Mouse (Mus musculus) heart, adult 2 months (tissue): ENCODE data around the gene Apoc4.

ENCODE experiments used
- CTCF ChIP-seq: fragments of 200-600 bp; IDR thresholded peaks from 2 replicates; pipeline ENCODE4 v1.8.1; 2022; ENCODE audit warnings: antibody characterized with exemption, mild to moderate bottlenecking, moderate library complexity
- EP300 ChIP-seq: fragments of 200-500 bp; IDR thresholded peaks from 2 replicates; pipeline ENCODE4 v1.6.1; 2011; ENCODE audit warnings: low read depth, low read length, control low read depth; ENCODE audit not compliant: insufficient read depth
- POLR2A ChIP-seq: fragments of 200-500 bp; IDR thresholded peaks from 2 replicates; pipeline ENCODE4 v1.6.1; 2011; ENCODE audit warnings: mild to moderate bottlenecking, low read depth, low read length, control low read depth; ENCODE audit not compliant: insufficient read depth

- no peak for TF ChIP-seq CTCF
- no peak for TF ChIP-seq POLR2A
- no peak for TF ChIP-seq EP300
Measured at GRCm38 (mm10) chr7:19632275-19632674, 49.0 kb downstream of the Apoc4 start.
